Mouse (Mus musculus) CH12.LX (cell line): ENCODE results near the gene A530064D06Rik.

Experiments
- CTCF ChIP-seq, 2 experiments: IDR thresholded peaks in 1 of 2; conservative IDR thresholded peaks in 1 of 2; 2 replicates each; pipeline ENCODE4 v1.5.1; 2011 to 2012; ENCODE audit warnings: low read depth in 2 of 2, low read length in 2 of 2, improper control_type of control experiment in 1 of 2, inconsistent platforms in 1 of 2, mild to moderate bottlenecking in 1 of 2, moderate library complexity in 1 of 2
- E2F4 ChIP-seq: IDR thresholded peaks from 2 replicates; pipeline ENCODE4 v1.6.1; 2011; ENCODE audit warnings: low read depth, low read length, improper control_type of control experiment; ENCODE audit not compliant: insufficient replicate concordance
- EP300 ChIP-seq: IDR thresholded peaks from 2 replicates; pipeline ENCODE4 v1.6.1; 2011; ENCODE audit warnings: low read length, improper control_type of control experiment
- HCFC1 ChIP-seq: IDR thresholded peaks from 2 replicates; pipeline ENCODE4 v1.6.1; 2012; ENCODE audit warnings: low read depth, mild to moderate bottlenecking, inconsistent platforms, low read length, improper control_type of control experiment
- MAFK ChIP-seq: IDR thresholded peaks from 2 replicates; pipeline ENCODE4 v1.6.1; 2011; ENCODE audit warnings: low read length, improper control_type of control experiment; ENCODE audit not compliant: insufficient replicate concordance
- NELFE ChIP-seq: IDR thresholded peaks from 2 replicates; pipeline ENCODE4 v1.6.1; 2011; ENCODE audit warnings: low read depth, low read length, improper control_type of control experiment
- POLR2A ChIP-seq: IDR thresholded peaks from 2 replicates; pipeline ENCODE4 v1.6.1; 2011; ENCODE audit warnings: low read depth, mild to moderate bottlenecking, improper control_type of control experiment, low read length
- UBTF ChIP-seq: IDR thresholded peaks from 2 replicates; pipeline ENCODE4 v1.6.1; 2012; ENCODE audit warnings: low read depth, mild to moderate bottlenecking, inconsistent platforms, low read length, improper control_type of control experiment, moderate library complexity
- ZKSCAN1 ChIP-seq: IDR thresholded peaks from 2 replicates; pipeline ENCODE4 v1.6.1; 2012; ENCODE audit warnings: low read depth, inconsistent platforms, low read length, improper control_type of control experiment, borderline replicate concordance

- TF ChIP-seq UBTF, result no peak
- TF ChIP-seq POLR2A, result no peak
- TF ChIP-seq CTCF (conservative IDR thresholded peaks at IDR 0.05 in 1 of 2, IDR thresholded peaks at IDR 0.05 in 1 of 2; ENCODE audit: low read depth in 2 of 2, low read length in 2 of 2), result no peak
- no peak for TF ChIP-seq E2F4
- no peak for TF ChIP-seq MAFK
- TF ChIP-seq ZKSCAN1, result no peak
- TF ChIP-seq NELFE, result no peak
- TF ChIP-seq HCFC1, result no peak
- TF ChIP-seq EP300, result no peak
Measured at GRCm38 (mm10) chr17:48132810-48133209, 34.3 kb downstream of the A530064D06Rik start.
